Mouse (Mus musculus): ENCODE measurements around the gene Cic. TPM values are rescaled to one million over a fixed set of nuclear protein-coding genes. Genes with fewer than 3 reads are reported as not detected.

Cic gene
- polyA plus RNA-seq, 1 experiment from 2014 or later, result 48.0 TPM

GRCm38 (mm10) chr7:25273259-25274241 is 6.0 kb downstream of the Cic start:
- Histone ChIP-seq H3K36me3 (ENCODE audit: control insufficient read depth, insufficient read depth) (peaks cover 7% of the 10 kb centered on the region), H3K4me2 (ENCODE audit: low read length) (no peak overlapping the region), H3K4me1 (replicated peaks; ENCODE audit: control insufficient read depth, insufficient read depth, low read length) (peaks cover 42% of the 10 kb centered on the region), H3K9ac (replicated peaks; ENCODE audit: low read depth, low read length) (no peak overlapping the region), H3K27me3 (replicated peaks; ENCODE audit: control insufficient read depth, insufficient read depth, low read length) (no peaks in the 10 kb centered on the region), H3K9me3 (ENCODE audit: control insufficient read depth, low read length) (no peaks in the 10 kb centered on the region), H3K27ac (ENCODE audit: low read length) (no peak overlapping the region), H3K4me3 (replicated peaks; ENCODE audit: low read length) (no peak overlapping the region)
- 91% methylated on average over 22 of the region's 22 CpGs for WGBS
- ATAC-seq, result no peak

GRCm38 (mm10) chr7:25274571-25274970 is 7.1 kb downstream of the Cic start:
- no peak overlapping the region for H3K4me2 ChIP-seq (ENCODE audit: low read length)
- peaks cover 7% of the 10 kb centered on the region for H3K36me3 ChIP-seq (ENCODE audit: control insufficient read depth, insufficient read depth)
- 62% methylated on average over 5 of the region's 5 CpGs for WGBS
- no peak overlapping the region for H3K27ac ChIP-seq (ENCODE audit: low read length)
- no peaks in the 10 kb centered on the region for H3K27me3 ChIP-seq (replicated peaks; ENCODE audit: control insufficient read depth, insufficient read depth, low read length)
- H3K4me3 ChIP-seq (replicated peaks; ENCODE audit: low read length), result no peak overlapping the region
- H3K9me3 ChIP-seq (ENCODE audit: control insufficient read depth, low read length), result no peaks in the 10 kb centered on the region
- ATAC-seq, result no peak
- H3K9ac ChIP-seq (replicated peaks; ENCODE audit: low read depth, low read length), result peak overlapping the region; percentile 38; the same call in 1 of the 2 replicates
- H3K4me1 ChIP-seq (replicated peaks; ENCODE audit: control insufficient read depth, insufficient read depth, low read length), result peaks cover 36% of the 10 kb centered on the region

GRCm38 (mm10) chr7:25274996-25275395 is 7.5 kb downstream of the Cic start:
- no peak overlapping the region for H3K27ac ChIP-seq (ENCODE audit: low read length)
- H3K9ac ChIP-seq (replicated peaks; ENCODE audit: low read depth, low read length), result peak overlapping the region; percentile 38; the same call in 1 of the 2 replicates
- peaks cover 7% of the 10 kb centered on the region for H3K36me3 ChIP-seq (ENCODE audit: control insufficient read depth, insufficient read depth)
- no peak overlapping the region for H3K4me3 ChIP-seq (replicated peaks; ENCODE audit: low read length)
- no peaks in the 10 kb centered on the region for H3K9me3 ChIP-seq (ENCODE audit: control insufficient read depth, low read length)
- 93% methylated on average over 3 of the region's 3 CpGs for WGBS
- H3K27me3 ChIP-seq (replicated peaks; ENCODE audit: control insufficient read depth, insufficient read depth, low read length), result no peaks in the 10 kb centered on the region
- H3K4me1 ChIP-seq (replicated peaks; ENCODE audit: control insufficient read depth, insufficient read depth, low read length), result peaks cover 36% of the 10 kb centered on the region
- no peak overlapping the region for H3K4me2 ChIP-seq (ENCODE audit: low read length)
- no peak for ATAC-seq

GRCm38 (mm10) chr7:25275555-25276298 is 8.2 kb downstream of the Cic start:
- no peak for ATAC-seq
- Histone ChIP-seq H3K9me3 (ENCODE audit: control insufficient read depth, low read length) (no peaks in the 10 kb centered on the region), H3K4me3 (replicated peaks; ENCODE audit: low read length) (no peak overlapping the region), H3K27ac (ENCODE audit: low read length) (no peak overlapping the region), H3K27me3 (replicated peaks; ENCODE audit: control insufficient read depth, insufficient read depth, low read length) (no peaks in the 10 kb centered on the region), H3K4me2 (ENCODE audit: low read length) (no peak overlapping the region), H3K36me3 (ENCODE audit: control insufficient read depth, insufficient read depth) (peaks cover 7% of the 10 kb centered on the region), H3K9ac (replicated peaks; ENCODE audit: low read depth, low read length) (0 out of 2 replicates have a peak overlapping the region, but pooled peaks have one; percentile 2), H3K4me1 (replicated peaks; ENCODE audit: control insufficient read depth, insufficient read depth, low read length) (peaks cover 43% of the 10 kb centered on the region)
- WGBS, result 58% methylated on average over 9 of the region's 9 CpGs

GRCm38 (mm10) chr7:25277405-25277804 is 9.9 kb downstream of the Cic start:
- H3K27me3 ChIP-seq (replicated peaks; ENCODE audit: control insufficient read depth, insufficient read depth, low read length), result no peaks in the 10 kb centered on the region
- H3K4me1 ChIP-seq (replicated peaks; ENCODE audit: control insufficient read depth, insufficient read depth, low read length), result peaks cover 53% of the 10 kb centered on the region
- 87% methylated on average over 4 of the region's 4 CpGs for WGBS

GRCm38 (mm10) chr7:25277998-25278340 is 10.5 kb downstream of the Cic start:
- H3K9ac ChIP-seq (replicated peaks; ENCODE audit: low read depth, low read length), result peak overlapping the region; percentile 78
- H3K4me2 ChIP-seq (ENCODE audit: low read length), result peak overlapping the region; percentile 80
- no peak for ATAC-seq
- H3K4me3 ChIP-seq (replicated peaks; ENCODE audit: low read length), result peak overlapping the region; percentile 67
- WGBS, result 11% methylated on average over 4 of the region's 4 CpGs
- no peaks in the 10 kb centered on the region for H3K27me3 ChIP-seq (replicated peaks; ENCODE audit: control insufficient read depth, insufficient read depth, low read length)
- peak overlapping the region; percentile 100 for H3K27ac ChIP-seq (ENCODE audit: low read length)
- peaks cover 2% of the 10 kb centered on the region; the same call in 1 of the 2 replicates for H3K36me3 ChIP-seq (ENCODE audit: control insufficient read depth, insufficient read depth)
- H3K4me1 ChIP-seq (replicated peaks; ENCODE audit: control insufficient read depth, insufficient read depth, low read length), result peaks cover 53% of the 10 kb centered on the region
- H3K9me3 ChIP-seq (ENCODE audit: control insufficient read depth, low read length), result no peaks in the 10 kb centered on the region

More at GRCm38 (mm10) chr7:25277405-25277804, 9.9 kb downstream of the Cic start:
- peak overlapping the region; percentile 80; the same call in 1 of the 2 replicates for H3K4me2 ChIP-seq (ENCODE audit: low read length)
- peaks cover 2% of the 10 kb centered on the region; the same call in 1 of the 2 replicates for H3K36me3 ChIP-seq (ENCODE audit: control insufficient read depth, insufficient read depth)
- no peak for ATAC-seq
- H3K27ac ChIP-seq (ENCODE audit: low read length), result peak overlapping the region; percentile 100
- H3K4me3 ChIP-seq (replicated peaks; ENCODE audit: low read length), result no peak overlapping the region; the same call in 1 of the 2 replicates
- no peak overlapping the region; the same call in 1 of the 2 replicates for H3K9ac ChIP-seq (replicated peaks; ENCODE audit: low read depth, low read length)
- no peaks in the 10 kb centered on the region for H3K9me3 ChIP-seq (ENCODE audit: control insufficient read depth, low read length)

GRCm38 (mm10) chr7:25278341-25279075 is 11.0 kb downstream of the Cic start:
- H3K4me2 ChIP-seq (ENCODE audit: low read length), result peak overlapping the region; percentile 80
- peak; percentile 79 for ATAC-seq
- H3K27ac ChIP-seq (ENCODE audit: low read length), result peak overlapping the region; percentile 100
- H3K4me1 ChIP-seq (replicated peaks; ENCODE audit: control insufficient read depth, insufficient read depth, low read length), result peaks cover 58% of the 10 kb centered on the region
- H3K27me3 ChIP-seq (replicated peaks; ENCODE audit: control insufficient read depth, insufficient read depth, low read length), result no peaks in the 10 kb centered on the region
- WGBS, result 0% methylated on average over 53 of the region's 60 CpGs
- H3K4me3 ChIP-seq (replicated peaks; ENCODE audit: low read length), result peak overlapping the region; percentile 67
- H3K36me3 ChIP-seq (ENCODE audit: control insufficient read depth, insufficient read depth), result peaks cover under 1% of the 10 kb centered on the region; the same call in 1 of the 2 replicates
- H3K9ac ChIP-seq (replicated peaks; ENCODE audit: low read depth, low read length), result peak overlapping the region; percentile 78
- no peaks in the 10 kb centered on the region for H3K9me3 ChIP-seq (ENCODE audit: control insufficient read depth, low read length)

GRCm38 (mm10) chr7:25279076-25279860 is 11.8 kb downstream of the Cic start:
- H3K27ac ChIP-seq (ENCODE audit: low read length), result peak overlapping the region; percentile 100
- H3K36me3 ChIP-seq (ENCODE audit: control insufficient read depth, insufficient read depth), result no peaks in the 10 kb centered on the region
- H3K4me1 ChIP-seq (replicated peaks; ENCODE audit: control insufficient read depth, insufficient read depth, low read length), result peaks cover 62% of the 10 kb centered on the region
- H3K9me3 ChIP-seq (ENCODE audit: control insufficient read depth, low read length), result no peaks in the 10 kb centered on the region
- ATAC-seq, result peak; percentile 61
- H3K4me3 ChIP-seq (replicated peaks; ENCODE audit: low read length), result peak overlapping the region; percentile 67
- H3K27me3 ChIP-seq (replicated peaks; ENCODE audit: control insufficient read depth, insufficient read depth, low read length), result no peaks in the 10 kb centered on the region
- peak overlapping the region; percentile 78 for H3K9ac ChIP-seq (replicated peaks; ENCODE audit: low read depth, low read length)
- under 1% methylated on average over 48 of the region's 49 CpGs for WGBS
- H3K4me2 ChIP-seq (ENCODE audit: low read length), result peak overlapping the region; percentile 80
